Mouse (Mus musculus) spleen, adult 12 weeks (tissue): Measurements from ENCODE around the gene Ddx31.

Experiments
- DNase-seq: peaks from one replicate; pipeline ENCODE4 v3.0.0; 2022; ENCODE audit warnings: low spot score

Gene Ddx31

GRCm38 (mm10) chr2:28867495-28867894 is 27.3 kb downstream of the Ddx31 start:
- DNase-seq = no peak

GRCm38 (mm10) chr2:28875554-28875953 is 35.3 kb downstream of the Ddx31 start:
- DNase-seq = no peak

GRCm38 (mm10) chr2:28881275-28881674 is 41.1 kb downstream of the Ddx31 start:
- no peak for DNase-seq

GRCm38 (mm10) chr2:28882047-28882446 is 41.8 kb downstream of the Ddx31 start:
- DNase-seq = no peak

- DNase-seq = no peak
Observed at GRCm38 (mm10) chr2:28882826-28883485, 42.8 kb downstream of the Ddx31 start.

GRCm38 (mm10) chr2:28884914-28885313 is 44.7 kb downstream of the Ddx31 start:
- DNase-seq = no peak

GRCm38 (mm10) chr2:28892796-28893195 is 52.6 kb downstream of the Ddx31 start:
- DNase-seq = no peak

GRCm38 (mm10) chr2:28893526-28893925 is 53.3 kb downstream of the Ddx31 start:
- DNase-seq = no peak

GRCm38 (mm10) chr2:28895876-28896275 is 55.7 kb downstream of the Ddx31 start:
- no peak for DNase-seq

GRCm38 (mm10) chr2:28897340-28897899 is 57.2 kb downstream of the Ddx31 start:
- no peak for DNase-seq

- no peak for DNase-seq
Observed at GRCm38 (mm10) chr2:28902291-28902690, 62.1 kb downstream of the Ddx31 start.

- DNase-seq = no peak
Observed at GRCm38 (mm10) chr2:28903871-28904270, 63.7 kb downstream of the Ddx31 start.

GRCm38 (mm10) chr2:28904786-28905185 is 64.6 kb downstream of the Ddx31 start:
- DNase-seq = no peak

- no peak for DNase-seq
Observed at GRCm38 (mm10) chr2:28905561-28905960, 65.4 kb downstream of the Ddx31 start.

GRCm38 (mm10) chr2:28907691-28908388 is 67.6 kb downstream of the Ddx31 start:
- no peak for DNase-seq

GRCm38 (mm10) chr2:28908389-28909153 is 68.4 kb downstream of the Ddx31 start:
- DNase-seq = no peak

GRCm38 (mm10) chr2:28909186-28909817 is 69.1 kb downstream of the Ddx31 start:
- no peak for DNase-seq

- no peak for DNase-seq
Observed at GRCm38 (mm10) chr2:28909818-28910710, 69.9 kb downstream of the Ddx31 start.

- no peak for DNase-seq
Observed at GRCm38 (mm10) chr2:28910877-28911276, 70.7 kb downstream of the Ddx31 start.

GRCm38 (mm10) chr2:28911331-28912038 is 71.3 kb downstream of the Ddx31 start:
- DNase-seq = no peak
